Mouse (Mus musculus): Measurements from ENCODE around the gene Sgsm1.
A peak's percentile ranks its signal among the peaks of the same experiment; 100 is the strongest.

The Sgsm1 gene

DNA sequence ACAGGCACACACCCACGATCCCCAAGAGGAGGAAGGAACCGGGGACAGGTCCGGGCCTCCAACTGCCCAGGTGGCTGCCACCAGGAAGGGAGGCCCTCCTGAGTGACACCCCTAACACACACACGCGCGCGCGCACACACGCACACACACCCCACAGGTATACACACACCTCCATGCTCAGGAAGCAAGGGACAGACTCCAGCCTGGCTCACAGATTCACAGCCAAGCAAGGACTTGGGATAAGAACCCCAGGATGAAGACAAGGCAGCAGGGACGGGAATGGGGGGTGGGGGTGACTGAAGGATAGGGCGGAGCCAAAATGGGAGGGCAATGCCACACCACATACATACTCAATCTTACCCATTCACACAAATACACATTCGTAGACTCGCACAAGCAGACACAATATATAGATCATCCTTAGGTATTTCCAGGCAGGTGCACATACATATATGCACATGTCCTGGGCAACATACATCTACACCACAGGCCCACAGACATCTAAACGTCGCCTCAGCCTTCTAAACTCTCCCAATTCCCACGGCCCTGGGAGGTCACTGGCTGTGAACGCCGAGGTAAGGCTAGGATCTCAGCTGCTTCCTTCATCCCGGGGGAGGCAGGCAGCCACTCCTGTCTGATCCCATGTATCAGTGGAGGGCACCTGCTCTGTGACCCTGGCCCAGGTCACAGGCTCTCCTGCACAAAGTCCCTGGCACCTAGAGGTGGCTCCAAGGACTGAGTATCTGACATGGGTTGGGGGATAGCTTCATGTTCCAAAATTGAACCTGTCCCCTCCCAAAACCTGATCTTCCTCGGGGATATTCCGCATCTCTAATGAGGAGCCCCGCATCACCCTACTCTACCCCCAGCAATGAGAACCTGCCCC, 852 bp downstream of the Sgsm1 start:
- no peak for DNase-seq

DNA sequence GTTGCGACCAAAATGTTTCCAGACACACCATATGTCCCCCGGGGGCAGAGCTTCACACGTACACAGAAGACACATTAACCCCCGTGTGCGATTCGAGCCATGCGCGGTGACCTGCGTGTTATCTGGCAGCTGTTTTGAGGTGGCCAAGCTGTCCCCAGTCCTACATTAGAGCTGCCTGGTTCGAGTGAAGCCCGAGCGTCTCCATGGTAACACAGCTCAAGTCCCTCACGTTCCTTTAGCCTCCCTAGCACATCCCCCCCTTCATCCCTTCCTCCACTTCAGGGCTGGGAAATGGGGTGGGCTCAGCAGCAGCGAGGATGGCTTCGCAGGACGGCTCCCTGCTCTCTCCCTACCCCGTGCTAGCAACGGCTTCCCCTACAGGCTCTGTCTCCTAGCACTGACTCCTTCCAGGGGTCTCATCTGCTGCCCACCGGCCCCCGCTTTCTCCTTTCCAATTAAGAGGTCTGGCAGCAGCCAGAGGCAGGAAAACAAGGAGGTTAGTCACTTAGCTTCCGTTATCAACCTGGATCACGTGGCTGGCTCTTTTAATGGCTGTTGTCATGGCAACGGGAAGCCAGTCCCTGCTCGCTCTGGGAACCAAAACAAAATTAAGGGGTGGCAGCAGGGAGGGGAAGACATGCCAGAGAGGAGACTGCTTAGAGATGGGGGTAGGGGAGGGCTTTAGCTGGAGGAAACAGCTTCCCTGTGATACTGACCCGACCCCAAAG, 3.7 kb downstream of the Sgsm1 start:
- DNase-seq: no peak

DNA sequence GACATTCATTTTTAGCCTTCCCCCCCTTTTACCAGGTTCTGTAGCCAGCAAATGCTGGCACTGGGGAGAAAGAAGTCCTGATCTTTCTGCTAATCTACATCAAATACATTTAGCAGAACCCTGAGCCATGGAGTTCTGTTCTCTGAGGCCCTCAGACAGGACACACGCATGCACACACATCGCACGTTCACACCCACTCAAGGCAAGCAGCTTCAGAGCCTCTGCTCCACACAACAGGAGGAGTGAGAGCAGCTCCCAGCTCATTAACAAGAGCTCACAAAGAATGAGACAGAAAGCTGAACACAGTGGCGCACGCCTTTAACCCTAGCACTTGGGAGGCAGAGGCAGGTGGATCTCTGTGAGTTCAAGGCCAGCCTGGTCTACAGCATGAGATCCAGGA, 6.1 kb downstream of the Sgsm1 start:
- no peak for DNase-seq

DNA sequence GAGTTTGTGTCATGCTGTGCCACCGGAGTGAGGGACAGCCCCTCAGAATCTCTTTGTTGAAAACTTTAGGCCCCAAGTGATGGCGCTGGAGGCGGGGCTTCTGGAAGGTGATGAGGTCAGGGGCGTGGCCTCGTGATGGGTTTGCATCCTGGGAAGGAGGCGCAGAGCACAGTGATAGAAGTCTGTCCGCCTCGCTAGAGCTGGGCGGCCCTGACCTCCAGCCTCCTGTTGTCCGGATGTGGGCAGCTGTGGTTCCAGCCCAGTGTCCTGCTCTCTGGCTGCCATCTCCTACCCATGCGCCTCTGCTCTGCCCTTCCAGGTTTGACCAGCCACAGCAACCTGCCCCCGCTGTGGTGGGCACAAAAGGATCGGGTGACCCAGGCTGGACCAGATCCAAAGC, 8.7 kb downstream of the Sgsm1 start:
- DNase-seq: no peak

DNA sequence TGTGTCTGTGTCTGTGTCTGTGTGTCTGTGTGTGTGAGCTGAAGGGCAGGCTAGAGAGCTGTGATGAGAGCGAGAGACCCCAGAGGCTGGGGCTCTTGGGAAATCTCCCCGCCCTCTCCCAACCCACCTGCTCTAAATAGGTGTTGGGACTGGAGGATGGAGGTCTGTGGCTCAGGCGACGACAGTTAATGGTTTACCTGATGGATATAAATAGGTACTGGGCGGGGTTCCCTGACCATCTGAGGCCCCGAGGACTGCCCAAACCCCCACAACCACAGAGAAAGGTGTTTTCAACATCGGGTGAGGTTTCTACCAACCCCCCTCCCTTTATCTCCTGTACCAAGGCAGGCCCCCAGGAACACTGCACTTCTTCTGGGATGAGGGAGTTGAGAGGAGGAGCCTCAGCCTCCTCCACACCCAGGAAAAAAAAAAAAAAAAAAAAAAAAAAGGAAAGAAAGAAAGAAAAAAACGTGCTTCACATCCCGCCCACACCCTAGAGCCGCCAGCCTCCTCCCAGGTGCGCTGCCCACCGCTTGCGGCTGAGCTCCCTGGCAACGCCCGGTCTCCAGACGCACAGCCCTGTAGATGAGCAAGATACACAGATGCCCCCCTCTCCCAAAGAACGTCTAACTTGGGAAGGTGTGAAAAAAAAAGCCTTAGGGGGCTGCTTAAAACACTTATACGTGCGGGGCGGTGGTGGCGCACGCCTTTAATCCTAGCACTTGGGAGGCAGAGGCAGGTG, 10.3 kb downstream of the Sgsm1 start:
- no peak for DNase-seq

DNA sequence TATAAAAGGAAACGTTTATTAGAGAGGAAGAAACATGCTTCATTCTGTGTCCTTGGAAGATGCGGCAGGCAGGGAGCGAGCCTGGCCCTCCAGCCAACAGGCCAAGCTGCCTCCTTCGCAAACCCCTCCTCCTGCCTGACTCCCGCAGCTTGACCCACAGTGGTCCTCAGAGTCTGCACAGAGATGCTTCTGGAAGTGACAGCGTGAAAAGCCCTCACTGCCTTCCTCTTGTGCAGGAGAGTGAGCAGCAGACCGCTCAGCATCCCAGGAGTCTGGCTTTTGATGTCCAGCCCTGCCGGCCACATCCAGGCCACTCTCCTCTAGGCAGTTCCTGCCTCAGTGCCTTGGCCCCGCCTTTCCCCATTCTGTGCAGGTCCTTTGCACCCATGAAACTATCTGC, 11.2 kb downstream of the Sgsm1 start:
- no peak for DNase-seq

DNA sequence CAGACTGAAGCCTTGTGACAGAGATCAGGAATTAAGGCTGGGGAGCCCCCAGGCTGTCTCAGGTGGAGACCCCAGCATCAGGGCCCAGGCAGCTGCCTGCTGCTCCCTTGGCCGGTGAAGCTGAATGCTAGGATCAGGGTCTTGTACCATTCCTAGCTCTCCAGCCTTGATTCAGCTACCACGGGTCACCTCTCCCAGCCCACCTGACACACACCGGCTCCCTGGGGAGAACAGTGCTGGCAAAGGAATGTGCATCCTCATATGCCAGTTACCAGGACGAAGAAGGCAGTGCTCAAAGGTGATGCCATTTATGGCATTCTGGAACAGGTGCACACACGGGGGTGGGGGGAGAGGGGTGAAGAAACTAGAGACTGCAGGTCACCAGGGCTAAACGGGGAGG, 11.8 kb downstream of the Sgsm1 start:
- DNase-seq: no peak

DNA sequence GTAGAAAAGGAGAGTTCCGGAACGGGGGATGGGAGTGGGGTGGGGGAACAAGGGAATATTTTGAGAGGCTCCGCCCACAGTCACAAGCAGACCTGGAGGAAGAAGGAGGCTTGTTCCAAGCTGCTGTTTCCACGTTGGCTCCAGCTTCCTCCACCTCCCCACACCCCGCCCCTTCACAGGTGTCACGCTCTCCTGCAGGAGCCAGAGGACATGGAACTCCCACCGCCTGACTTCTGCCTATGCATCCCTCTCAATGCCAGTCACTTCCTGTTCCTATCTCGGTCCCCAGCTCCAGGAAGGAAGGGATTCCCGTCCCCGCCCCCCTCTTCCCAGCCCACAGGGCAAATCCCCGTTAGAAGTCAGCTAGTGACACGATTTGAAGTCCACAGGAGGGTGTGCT, 12.5 kb downstream of the Sgsm1 start:
- no peak for DNase-seq

DNA sequence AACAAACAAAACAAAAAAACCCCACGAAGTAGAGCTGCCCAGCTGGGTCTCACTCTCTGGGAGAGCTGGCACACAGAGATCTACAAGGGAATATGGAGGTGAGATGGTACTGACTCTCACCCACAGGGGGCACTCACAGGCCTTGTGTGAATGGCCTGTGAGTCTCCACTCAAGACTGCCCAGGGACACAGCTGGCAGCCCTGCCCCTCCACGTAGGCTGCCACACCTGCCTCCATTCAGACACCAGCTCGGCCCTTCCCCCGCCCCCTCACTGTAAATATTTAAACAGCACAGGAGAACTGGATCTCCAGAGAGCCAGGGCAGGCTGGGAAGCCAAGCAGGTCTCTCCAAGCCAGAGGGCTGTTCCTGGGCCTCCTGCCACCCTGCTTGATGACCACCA, 14.8 kb downstream of the Sgsm1 start:
- DNase-seq: no peak

DNA sequence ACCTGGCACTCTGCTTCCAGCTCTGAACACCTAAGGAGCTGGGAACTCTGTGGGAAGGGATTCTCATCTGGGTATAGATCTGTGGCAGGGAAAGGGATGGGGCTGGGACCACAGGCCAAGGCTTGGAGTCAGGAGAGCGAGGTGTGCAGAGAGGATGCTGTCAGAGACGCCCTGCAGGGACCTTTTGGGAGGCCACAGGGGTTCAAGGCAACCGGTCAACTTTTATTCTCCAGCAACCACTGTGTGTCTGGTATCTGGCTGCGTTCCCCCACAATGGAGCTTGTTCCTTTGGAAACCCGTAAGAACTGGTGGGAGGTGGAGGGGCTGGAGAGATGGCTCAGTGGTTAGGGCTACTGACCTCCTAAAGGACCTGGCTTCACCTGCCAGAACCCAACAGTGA, 16.0 kb downstream of the Sgsm1 start:
- no peak for DNase-seq

DNA sequence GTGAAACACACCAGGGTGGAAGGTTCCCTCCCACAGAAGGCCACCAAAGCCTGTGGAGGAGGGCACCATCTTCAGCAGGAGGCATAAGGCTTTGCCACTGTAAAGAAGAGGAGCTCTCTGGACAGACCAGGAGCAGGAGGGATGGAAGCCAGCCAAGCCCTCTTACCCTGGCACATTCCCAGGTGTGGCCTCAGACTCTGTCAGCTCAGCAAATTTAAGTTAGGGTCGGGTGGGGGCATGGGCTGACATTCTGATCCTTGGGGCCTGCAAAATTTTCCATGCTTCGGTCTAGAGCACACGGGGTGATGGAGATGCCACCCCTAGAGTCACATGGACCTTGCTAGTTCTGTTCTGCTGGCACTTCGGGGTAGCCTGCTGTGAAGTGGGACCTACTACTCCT, 17.1 kb downstream of the Sgsm1 start:
- no peak for DNase-seq

DNA sequence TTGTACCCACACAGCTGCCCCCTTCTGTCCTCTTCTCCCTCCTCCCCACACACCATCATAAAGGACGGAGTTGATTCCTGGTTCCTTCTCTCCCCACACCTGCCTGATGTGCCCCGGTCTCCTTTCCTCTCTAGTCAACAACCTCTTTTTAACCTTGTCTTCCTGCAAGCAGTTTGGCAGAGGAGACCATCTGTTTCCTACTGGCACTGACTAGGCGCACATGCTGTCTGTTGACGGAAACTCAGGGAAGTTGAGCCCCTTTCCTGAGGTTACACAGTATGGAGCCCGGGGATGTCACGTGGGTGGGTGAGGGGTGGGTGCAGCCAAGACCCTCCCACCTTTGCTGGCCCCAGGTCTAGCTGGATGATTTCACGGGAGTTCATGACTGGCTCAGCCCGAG, 17.8 kb downstream of the Sgsm1 start:
- no peak for DNase-seq

DNA sequence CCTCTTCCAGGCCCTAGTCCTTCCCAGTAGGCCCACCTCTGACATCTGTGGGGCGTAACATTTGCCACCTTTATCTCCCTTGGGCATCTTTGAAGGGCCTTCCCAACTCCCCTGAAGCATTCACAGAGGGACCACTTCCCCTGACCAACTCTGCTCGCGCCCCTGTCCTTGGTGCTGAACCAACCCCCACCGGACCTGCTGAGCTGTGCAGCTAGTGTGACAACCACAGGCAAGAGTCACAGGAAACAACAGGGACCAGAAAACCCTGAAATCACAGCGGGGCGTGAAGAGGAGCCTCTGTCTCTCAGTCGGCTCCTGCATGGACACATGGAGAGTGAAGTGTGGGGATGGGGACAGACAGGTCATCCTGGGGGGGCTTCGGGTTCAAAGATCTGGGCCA, 18.4 kb downstream of the Sgsm1 start:
- peak; percentile 24 to 42 for DNase-seq

DNA sequence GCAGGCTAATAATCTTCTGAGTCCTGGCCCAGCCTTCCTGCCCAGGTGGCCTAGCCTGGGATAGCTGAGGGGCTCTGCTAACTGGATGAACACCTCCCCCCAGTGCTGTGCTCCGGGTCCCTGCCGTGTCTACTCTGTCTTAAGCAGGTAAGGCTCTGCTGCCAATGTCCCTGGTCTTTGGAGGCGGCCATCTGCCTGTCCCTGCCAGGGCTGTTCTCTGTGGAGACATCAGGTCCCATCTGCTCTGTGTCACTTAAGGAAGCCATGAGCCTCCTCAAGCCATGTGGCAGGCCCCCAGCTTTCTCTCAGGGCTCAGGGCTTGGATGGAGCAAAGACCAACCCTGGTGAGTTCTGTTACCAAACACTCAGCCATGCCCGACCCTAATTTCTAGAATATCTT, 19.5 kb downstream of the Sgsm1 start:
- DNase-seq: no peak

DNA sequence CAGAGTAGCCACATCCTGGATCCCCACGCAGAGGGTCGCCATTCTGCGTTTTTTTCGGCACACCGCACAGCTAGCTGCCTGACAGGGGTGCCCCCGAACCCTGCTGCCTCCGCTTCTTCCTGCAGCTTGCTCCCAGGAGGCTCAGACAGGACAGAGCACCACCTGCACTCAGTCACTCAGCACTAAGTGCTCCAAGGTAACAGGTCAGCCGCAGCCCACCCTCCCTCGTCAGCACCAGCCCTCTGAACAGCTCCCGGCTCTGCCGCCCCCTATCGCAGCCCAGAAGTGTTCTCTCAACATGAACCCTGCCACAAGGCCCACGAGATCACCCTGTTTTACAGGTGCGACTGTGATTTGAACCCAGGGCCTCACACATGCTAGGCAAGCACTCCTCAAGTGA, 20.4 kb downstream of the Sgsm1 start:
- no peak for DNase-seq

DNA sequence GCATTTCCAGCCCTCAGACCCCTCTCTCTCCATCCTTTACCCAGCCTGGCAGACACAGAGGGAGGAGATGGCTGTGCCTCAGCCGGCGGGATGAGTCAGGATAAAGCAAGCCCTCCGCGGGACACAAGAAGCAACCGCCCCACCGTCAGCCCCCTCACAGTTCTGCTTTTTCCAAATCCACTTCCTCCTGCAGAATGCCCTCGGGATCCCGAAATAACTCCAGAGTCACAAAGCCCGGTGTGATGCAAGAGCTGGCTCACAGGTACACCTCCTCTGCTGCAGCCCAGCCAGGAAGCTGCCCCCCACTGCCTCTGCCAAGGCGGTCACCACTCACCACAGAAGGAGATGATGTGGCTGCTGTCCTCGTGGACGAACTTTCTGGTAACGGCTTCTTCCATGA, 22.1 kb downstream of the Sgsm1 start:
- no peak for DNase-seq

DNA sequence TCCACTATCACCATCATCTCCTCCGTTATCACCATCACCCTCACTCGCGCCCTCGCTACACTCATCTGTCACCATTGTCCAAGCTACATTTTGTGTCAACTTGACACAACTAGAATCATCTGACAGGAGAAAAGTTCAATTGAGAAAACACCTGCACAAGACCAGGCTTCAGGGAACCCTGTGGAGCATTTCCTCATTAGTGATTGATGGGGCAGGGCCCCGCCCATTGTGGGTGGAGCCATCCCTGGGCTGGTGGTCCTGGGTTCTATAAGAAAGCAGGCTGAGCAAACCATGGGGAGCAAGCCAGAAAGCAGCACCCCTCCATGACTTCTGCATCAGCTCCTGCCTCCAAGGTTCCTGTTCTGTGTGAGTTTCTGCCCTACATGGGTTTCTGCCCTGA, 22.8 kb downstream of the Sgsm1 start:
- no peak for DNase-seq

DNA sequence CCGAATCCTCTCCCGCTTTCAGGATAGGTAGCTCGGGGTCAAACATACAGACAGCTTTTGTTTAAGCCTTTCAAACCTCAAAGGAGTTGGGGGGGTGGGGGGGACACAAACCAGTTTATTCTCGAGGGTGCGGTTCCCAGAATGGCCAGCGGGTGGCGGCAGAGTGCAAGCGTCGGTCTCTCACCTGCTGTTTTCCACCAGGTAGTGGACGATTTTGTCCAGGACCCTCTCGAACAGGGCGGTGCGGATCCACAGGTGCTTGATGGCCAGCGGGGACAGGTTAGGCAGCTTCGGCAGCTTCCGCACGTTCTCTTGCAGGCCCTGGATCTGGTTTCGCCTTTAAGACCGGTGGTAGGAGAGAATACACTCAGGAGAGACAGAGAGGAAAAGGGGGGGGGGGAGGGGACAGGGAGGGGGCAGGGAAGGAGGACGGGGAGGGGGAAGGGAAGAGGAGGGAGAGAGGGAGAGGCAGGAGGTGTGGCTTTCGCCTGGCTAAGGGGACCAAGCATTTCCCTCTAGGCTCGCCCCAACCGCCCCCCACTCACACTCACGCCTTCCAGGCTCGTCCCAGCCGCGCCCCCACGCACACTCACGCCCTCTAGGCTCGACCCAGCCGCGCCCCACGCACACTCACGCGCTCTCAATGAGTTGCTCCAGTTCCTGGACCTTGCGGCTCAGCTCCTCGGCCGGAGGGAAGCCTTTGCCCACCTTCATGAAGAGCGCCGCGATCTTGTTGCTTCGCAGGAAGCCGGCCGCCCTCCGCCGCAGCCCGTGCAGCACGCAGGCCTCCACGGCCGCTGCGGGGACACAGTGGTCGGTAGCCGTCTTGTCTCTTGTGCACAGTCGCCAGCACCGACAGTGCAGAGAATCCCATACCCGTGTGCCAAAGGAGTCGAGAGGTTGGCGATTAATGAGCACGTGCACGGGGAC, 23.7 kb downstream of the Sgsm1 start:
- DNase-seq: peak; percentile 62 to 68

DNA sequence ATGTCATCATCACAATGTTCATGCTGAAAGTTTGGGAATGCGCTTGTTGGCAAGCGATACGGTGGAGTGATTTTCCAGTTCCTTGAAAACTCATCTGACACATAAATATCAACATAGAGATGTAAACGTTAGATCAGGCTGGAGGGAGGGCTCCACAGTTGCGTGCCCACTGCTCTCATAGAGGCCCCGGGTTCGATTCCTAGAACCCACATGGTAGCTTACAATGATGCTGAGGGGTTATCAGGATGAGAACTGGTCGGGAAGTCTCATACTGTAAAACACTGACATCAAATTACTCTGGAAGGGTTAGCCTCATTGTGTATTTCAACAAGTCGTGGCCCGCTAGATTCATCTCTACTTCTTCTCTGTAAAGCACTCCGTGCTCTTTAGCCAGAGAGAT, 24.5 kb downstream of the Sgsm1 start:
- no peak for DNase-seq

DNA sequence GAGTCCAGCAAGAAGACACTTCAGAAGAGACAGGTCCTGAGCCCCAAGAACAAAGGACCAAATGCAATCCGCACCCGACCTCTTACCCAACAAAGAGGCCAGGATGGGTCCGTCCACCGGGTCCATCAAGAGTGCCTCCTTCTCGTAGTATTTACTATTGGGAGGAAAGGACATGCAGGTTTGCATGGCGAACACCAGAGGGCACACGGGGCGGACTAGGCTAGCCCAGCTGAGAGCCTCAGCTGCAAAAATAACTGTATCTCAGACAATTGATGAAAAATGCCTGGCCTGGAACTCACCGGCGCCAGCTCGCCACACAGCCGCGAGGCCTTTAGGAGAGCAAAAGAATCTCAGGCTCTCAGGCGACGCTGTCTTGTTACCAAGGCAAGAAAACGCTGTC, 25.0 kb downstream of the Sgsm1 start:
- DNase-seq: no peak

DNA sequence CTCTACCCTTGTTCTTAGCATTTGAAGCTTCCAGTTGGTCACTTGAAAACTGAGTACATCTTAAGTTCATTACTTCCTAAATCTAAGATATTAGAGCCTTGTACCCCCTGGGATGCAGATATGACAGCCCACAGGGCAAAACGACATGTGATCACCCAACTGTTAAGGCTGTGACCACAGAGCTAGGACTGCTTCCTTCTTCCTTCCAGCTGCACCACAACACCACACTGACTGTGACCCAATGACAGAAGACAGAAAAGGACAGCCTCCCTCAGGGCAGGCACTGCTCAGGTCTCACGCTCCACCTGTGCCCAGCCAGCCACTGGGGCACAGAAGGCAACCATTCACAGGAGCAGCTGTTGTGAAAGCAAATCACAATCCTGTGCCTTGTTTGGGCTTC, 26.9 kb downstream of the Sgsm1 start:
- peak; percentile 35 to 53 for DNase-seq

DNA sequence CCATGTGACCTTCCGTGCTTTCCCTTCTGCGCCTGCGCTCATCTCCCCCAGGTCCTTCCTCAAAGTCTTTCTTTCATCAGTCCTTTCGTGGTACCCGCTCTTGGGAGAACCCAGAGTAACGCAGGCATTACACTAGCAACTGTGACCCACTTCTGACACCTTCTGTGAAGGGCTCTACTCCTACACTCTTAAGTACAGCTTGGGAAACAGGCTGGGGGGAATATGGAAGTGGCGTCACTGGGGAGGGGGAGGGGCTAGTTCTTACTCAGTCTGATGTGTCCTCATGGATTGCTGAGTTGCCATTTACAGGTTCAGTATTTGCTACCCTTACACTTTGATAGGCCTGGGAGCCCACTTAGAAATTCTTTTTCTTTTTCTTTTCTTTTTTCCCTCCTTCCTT, 29.0 kb downstream of the Sgsm1 start:
- no peak for DNase-seq

Data from B cell, adult 2 months (primary cell).